Mouse (Mus musculus) embryonic facial prominence, embryonic 11.5 days (tissue): ENCODE results near the gene Shroom3. TPM values are rescaled to one million over a fixed set of nuclear protein-coding genes. Genes with fewer than 3 reads are reported as not detected.

Experiments
- ATAC-seq: fragments of 200-750 bp; cut with Nextera tagmentation; replicated peaks from 2 replicates; pipeline ENCODE4 v1.8.0; 2017; ENCODE audit warnings: low read depth; ENCODE audit not compliant: insufficient number of reproducible peaks, low FRiP score, low TSS enrichment
- DNase-seq: peaks from one replicate; pipeline ENCODE4 v3.0.0-alpha.2; 2015; ENCODE audit warnings: low spot score
- H3K27ac ChIP-seq: fragments of 300-500 bp; sonication (generic); replicated peaks from 2 replicates; pipeline ENCODE4 v1.5.1; 2014; ENCODE audit warnings: mild to moderate bottlenecking, low read depth, low read length, control low read depth
- H3K27me3 ChIP-seq: fragments of 300-500 bp; sonication (generic); 2 replicates; pipeline ENCODE4 v1.6.1; 2014; ENCODE audit warnings: mild to moderate bottlenecking, low read length, moderate library complexity, mixed read lengths; ENCODE audit not compliant: control insufficient read depth, insufficient read depth
- H3K36me3 ChIP-seq: fragments of 300-500 bp; sonication (generic); replicated peaks from 2 replicates; pipeline ENCODE4 v1.6.1; 2014; ENCODE audit warnings: low read depth, mild to moderate bottlenecking, low read length, moderate library complexity, mixed read lengths; ENCODE audit not compliant: control insufficient read depth, insufficient read depth
- H3K4me1 ChIP-seq: fragments of 300-500 bp; sonication (generic); 2 replicates; pipeline ENCODE4 v1.6.1; 2014; ENCODE audit warnings: low read length, mixed read lengths; ENCODE audit not compliant: control insufficient read depth, insufficient read depth
- H3K4me2 ChIP-seq: fragments of 300-500 bp; sonication (generic); 2 replicates; pipeline ENCODE4 v1.6.1; 2014; ENCODE audit warnings: low read depth, mild to moderate bottlenecking, control low read depth, low read length, moderate library complexity
- H3K4me3 ChIP-seq: fragments of 300-500 bp; sonication (generic); 2 replicates; pipeline ENCODE4 v1.5.1; 2014; ENCODE audit warnings: low read depth, low read length, control low read depth
- H3K9ac ChIP-seq: fragments of 300-500 bp; sonication (generic); replicated peaks from 2 replicates; pipeline ENCODE4 v1.6.1; 2014; ENCODE audit warnings: mild to moderate bottlenecking, control low read depth, low read length
- H3K9me3 ChIP-seq: fragments of 300-500 bp; sonication (generic); replicated peaks from 2 replicates; pipeline ENCODE4 v1.6.1; 2016; ENCODE audit warnings: mild to moderate bottlenecking, low read length, inconsistent platforms, mixed read lengths; ENCODE audit not compliant: control insufficient read depth
- WGBS: fragments of 180-500 bp; shearing (Covaris S2); extraction: QIAGEN DNeasy Blood & Tissue Kit; methylation state at CpG from one replicate; pipeline ENCODE4 v1.1.7; 2014; 5-methylcytosine and 5-hydroxymethylcytosine counted together
- polyA plus RNA-seq: library from polyadenylated mRNA; unstranded; fragments of >200 nt; fragmentation: Nextera tagmentation; extraction: Ambion mirVana; gene quantifications from 2 replicates; pipeline ENCODE4 v1.2.1, GENCODE M21; 2014

Gene Shroom3
- polyA plus RNA-seq, 1 experiment from 2014 or later = 2.2 TPM

DNA sequence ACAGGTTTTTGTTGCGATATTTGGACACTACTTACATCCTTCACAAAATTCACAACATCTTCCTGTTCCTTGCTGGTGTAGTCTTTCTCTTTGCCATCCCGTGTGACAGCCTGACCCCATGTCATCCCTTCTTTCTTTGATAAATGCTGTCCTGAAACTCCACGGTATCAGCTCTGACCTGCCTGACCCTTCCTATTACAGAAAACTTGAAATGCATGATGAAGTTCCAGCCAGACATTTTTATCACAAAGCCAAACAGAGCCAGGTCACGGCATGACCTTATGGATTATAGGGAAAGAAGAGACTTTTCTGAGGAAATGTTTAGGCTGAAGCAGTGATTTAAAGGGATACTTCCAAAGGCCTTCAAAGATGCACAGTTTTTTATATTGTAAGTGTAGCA, 197.7 kb downstream of the Shroom3 start:
- H3K4me1 ChIP-seq = no peaks in the 10 kb centered on the region

DNA sequence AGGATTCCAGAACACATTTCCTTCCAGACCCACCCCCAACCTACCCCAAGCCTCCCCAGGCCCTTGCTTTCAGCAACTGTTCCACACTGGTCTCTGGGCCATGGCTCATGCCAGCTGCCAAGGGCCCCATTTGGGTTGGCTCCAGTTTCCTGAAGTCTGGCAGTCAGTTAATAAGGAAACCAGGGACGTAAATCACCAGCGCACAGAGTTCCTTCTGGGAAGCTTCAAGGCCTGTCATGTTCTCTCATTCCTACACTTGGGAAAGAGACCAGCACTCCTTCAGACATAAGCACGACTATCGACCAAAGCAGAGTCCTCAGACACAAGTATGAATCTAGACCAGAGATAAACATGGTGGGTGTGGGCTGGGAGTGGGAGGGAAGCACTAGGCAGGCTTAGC, 202.9 kb downstream of the Shroom3 start:
- ATAC-seq (no peak), DNase-seq (no peak)
- no peaks in the 10 kb centered on the region for H3K36me3 ChIP-seq
- H3K4me2 ChIP-seq = no peak overlapping the region
- H3K27ac ChIP-seq = no peak overlapping the region
- H3K4me3 ChIP-seq = no peak overlapping the region
- H3K4me1 ChIP-seq = no peaks in the 10 kb centered on the region
- H3K27me3 ChIP-seq = no peaks in the 10 kb centered on the region
- WGBS = 84% methylated on average over 4 of the region's 4 CpGs
- no peak overlapping the region for H3K9ac ChIP-seq
- no peaks in the 10 kb centered on the region for H3K9me3 ChIP-seq

More for the DNA sequence above, 197.7 kb downstream of the Shroom3 start:
- no peak for ATAC-seq
- Histone ChIP-seq H3K36me3 (no peaks in the 10 kb centered on the region), H3K27me3 (no peaks in the 10 kb centered on the region), H3K9me3 (no peaks in the 10 kb centered on the region), H3K9ac (no peak overlapping the region), H3K4me2 (no peak overlapping the region), H3K27ac (no peak overlapping the region), H3K4me3 (no peak overlapping the region)
- WGBS = 47% methylated on average over 4 of the region's 4 CpGs
- no peak for DNase-seq

DNA sequence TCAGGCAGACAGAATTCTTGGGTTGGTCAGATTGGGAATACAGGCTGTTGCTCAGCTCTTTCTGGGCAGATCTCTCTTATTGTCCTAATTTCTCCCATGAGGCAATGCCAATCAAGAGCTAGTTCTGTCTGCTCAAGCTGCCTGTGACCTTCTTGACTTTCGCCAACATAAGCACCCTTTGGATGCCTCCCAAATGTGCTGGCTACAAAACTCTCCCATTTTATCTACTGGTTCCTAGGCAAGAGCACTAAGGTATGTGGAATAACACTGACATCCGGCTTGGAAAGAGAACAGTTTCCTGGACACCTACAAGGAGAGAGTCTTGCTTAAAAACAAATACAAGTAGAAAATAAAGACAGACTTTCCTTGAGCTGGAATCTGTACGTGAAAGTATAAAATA, 204.3 kb downstream of the Shroom3 start:
- no peak for ATAC-seq
- WGBS = 69% methylated on average over 3 of the region's 3 CpGs
- H3K4me2 ChIP-seq = no peak overlapping the region

DNA sequence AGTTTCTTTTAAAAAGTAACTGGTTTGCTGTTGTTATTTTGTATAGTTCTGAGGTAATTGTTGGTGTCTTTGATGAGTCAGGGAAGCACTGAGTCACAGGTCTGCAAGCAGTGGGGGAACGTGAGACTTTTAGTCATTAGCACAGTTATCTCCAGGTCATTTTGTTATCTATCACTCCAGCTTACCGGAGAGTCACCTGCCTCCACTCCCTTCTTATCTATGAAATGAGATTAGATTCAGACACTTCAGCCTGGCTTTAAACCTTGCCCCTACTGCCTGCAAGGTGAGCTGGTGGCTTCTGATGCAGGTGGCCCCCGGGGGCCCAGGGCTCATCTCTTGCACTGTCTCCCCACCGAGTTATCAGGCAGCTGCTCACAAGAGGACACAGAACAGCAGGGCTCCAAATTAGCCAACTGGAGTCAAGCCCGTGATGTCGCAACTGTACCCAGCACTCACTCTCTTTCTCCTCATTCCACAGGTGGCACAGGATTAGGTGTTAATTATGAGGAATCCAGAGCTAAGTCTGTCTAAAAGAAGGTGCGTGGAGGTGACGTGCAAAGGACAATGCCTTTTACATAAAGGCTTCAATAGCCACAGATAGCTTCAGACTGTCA, 205.5 kb downstream of the Shroom3 start:
- DNase-seq (no peak), ATAC-seq (no peak)
- Histone ChIP-seq H3K9me3 (no peaks in the 10 kb centered on the region), H3K36me3 (no peaks in the 10 kb centered on the region), H3K27me3 (no peaks in the 10 kb centered on the region), H3K4me2 (no peak overlapping the region), H3K27ac (no peak overlapping the region), H3K4me1 (no peaks in the 10 kb centered on the region), H3K4me3 (no peak overlapping the region), H3K9ac (no peak overlapping the region)
- WGBS = 64% methylated on average over 8 of the region's 8 CpGs

More for the DNA sequence above, 204.3 kb downstream of the Shroom3 start:
- Histone ChIP-seq H3K4me1 (no peaks in the 10 kb centered on the region), H3K36me3 (no peaks in the 10 kb centered on the region), H3K4me3 (no peak overlapping the region), H3K27ac (no peak overlapping the region), H3K9me3 (no peaks in the 10 kb centered on the region), H3K27me3 (no peaks in the 10 kb centered on the region), H3K9ac (no peak overlapping the region)
- no peak for DNase-seq

DNA sequence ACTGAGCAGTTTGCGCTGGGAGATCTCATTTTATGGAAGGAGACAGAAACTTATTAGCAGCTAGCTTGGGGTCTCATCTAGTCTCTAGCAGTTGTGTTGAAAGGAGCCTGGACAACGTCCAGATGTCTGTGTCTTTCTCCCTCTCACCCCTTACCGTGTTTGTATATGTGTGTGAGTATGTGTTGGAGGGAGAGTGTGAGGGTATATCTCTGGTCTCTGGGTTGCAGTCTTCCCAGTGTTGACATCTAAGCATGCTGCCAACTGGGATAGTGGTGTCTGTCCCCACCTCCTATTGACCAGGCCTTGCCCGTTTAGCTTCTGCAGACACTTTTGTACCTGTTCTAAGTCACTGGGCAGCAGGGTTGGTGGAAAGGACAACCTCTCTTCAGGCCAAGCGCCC, 207.7 kb downstream of the Shroom3 start:
- H3K4me3 ChIP-seq = no peak overlapping the region
- H3K27me3 ChIP-seq = no peaks in the 10 kb centered on the region
- H3K27ac ChIP-seq = no peak overlapping the region
- H3K4me1 ChIP-seq = no peaks in the 10 kb centered on the region
- DNase-seq (no peak), ATAC-seq (no peak)
- 88% methylated on average over 5 of the region's 5 CpGs for WGBS
- H3K4me2 ChIP-seq = no peak overlapping the region
- H3K36me3 ChIP-seq = no peaks in the 10 kb centered on the region
- no peaks in the 10 kb centered on the region for H3K9me3 ChIP-seq
- H3K9ac ChIP-seq = no peak overlapping the region

DNA sequence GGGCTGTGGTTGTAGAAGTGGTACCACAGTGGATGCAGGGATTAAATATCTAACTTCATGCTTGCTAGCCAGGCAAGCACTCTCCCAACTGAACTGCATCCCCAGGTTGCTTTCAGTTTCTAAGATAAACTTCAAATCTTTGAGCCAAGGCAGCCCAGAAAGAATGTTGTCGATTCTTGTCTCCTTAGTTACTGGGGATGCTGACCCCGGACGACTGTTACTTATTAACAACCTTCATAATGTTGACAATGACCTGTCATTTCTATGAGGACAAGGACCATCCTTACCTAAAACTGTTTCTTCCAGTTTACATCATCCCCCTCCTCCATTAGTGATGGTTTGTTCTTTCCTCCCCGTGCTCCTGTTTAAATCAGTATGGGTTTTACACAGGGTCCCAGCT, 210.0 kb downstream of the Shroom3 start:
- H3K4me3 ChIP-seq = no peak overlapping the region
- no peaks in the 10 kb centered on the region for H3K4me1 ChIP-seq
- no peaks in the 10 kb centered on the region for H3K36me3 ChIP-seq

DNA sequence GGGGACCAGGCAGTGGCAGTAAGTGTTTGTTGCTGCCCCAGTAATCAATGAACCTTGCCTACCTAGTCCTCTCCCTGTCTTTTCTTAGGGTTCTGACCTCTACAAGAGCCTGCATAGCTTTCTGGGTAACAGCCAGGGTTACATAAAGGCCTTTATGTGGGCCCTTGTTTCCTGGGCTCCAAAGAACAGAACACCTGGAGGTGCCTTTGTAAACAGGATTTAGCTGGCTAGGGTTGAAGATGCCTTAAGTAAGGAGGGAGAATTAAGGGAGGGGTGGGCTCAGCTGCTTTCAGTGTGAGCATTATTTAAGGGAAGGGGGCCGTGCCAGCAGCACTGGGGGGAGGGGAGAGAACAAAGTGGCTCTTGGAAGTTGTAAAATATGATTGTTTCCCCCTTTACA, 210.5 kb downstream of the Shroom3 start:
- Histone ChIP-seq H3K4me2 (no peak overlapping the region), H3K4me1 (no peaks in the 10 kb centered on the region), H3K4me3 (no peak overlapping the region), H3K27ac (peak overlapping the region; percentile 1; the same call in 1 of the 2 replicates), H3K36me3 (no peaks in the 10 kb centered on the region), H3K9me3 (no peaks in the 10 kb centered on the region), H3K9ac (no peak overlapping the region), H3K27me3 (no peaks in the 10 kb centered on the region)
- ATAC-seq (no peak), DNase-seq (no peak)
- 7% methylated on average over 1 of the region's 1 CpGs for WGBS

More for the DNA sequence above, 210.0 kb downstream of the Shroom3 start:
- Histone ChIP-seq H3K9ac (no peak overlapping the region), H3K4me2 (no peak overlapping the region), H3K9me3 (no peaks in the 10 kb centered on the region), H3K27ac (peak overlapping the region; percentile 1; the same call in 1 of the 2 replicates), H3K27me3 (no peaks in the 10 kb centered on the region)
- ATAC-seq = no peak
- DNase-seq = no peak
- WGBS = 19% methylated on average over 4 of the region's 4 CpGs

DNA sequence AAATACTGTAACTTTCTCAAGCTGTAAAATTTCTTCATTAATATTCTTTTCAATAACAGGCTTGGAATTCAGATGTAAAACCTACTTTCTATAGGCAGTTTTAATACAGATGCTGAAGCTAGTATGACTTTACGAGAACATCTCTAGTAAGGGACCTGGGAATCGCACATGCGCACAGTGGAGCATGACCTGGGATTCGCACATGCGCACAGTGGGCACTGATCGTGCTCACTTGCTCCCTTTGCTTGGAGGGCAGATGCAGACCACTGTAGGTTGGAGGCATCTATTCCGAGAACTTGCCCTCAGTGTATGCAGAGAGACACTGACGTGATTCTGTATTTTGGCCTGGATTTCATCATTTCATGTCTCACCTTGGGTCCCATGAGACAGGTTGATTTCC, 212.6 kb downstream of the Shroom3 start:
- Histone ChIP-seq H3K9ac (no peak overlapping the region), H3K27ac (no peak overlapping the region), H3K4me1 (no peaks in the 10 kb centered on the region), H3K4me2 (no peak overlapping the region), H3K4me3 (no peak overlapping the region), H3K9me3 (no peaks in the 10 kb centered on the region), H3K36me3 (no peaks in the 10 kb centered on the region), H3K27me3 (no peaks in the 10 kb centered on the region)
- WGBS = 87% methylated on average over 8 of the region's 8 CpGs
- ATAC-seq (no peak), DNase-seq (no peak)
